Comparison of ENCODE assay signal across 8 mouse cellular contexts in genomic region chr12:3891779-3892239, GRCm38 (mm10).
DNase-seq lines count a peak whose midpoint lies in the region; ATAC-seq and TF ChIP-seq lines count a peak whose summit lies in the region.

No protein-coding gene starts in this region.

- peaks cover 67% of the 10 kb centered on the region for H3K79me2 ChIP-seq in macrophage (ENCODE audit: inconsistent target)

- no peak; the same call in 1 of the 2 replicates for TF ChIP-seq POLR2A in thymus, adult 2 months (IDR thresholded peaks at IDR 0.05; ENCODE audit: control insufficient read depth, extremely low read depth, insufficient read depth, low read length, poor library complexity)

- H3K36me3 ChIP-seq in heart, embryonic 14.5 days (ENCODE audit: control insufficient read depth, insufficient read depth, low read length) = peaks cover 31% of the 10 kb centered on the region
- peaks cover 19% of the 10 kb centered on the region; the same call in 1 of the 2 replicates for H3K36me3 ChIP-seq in macrophage (ENCODE audit: inconsistent target)
- H3K36me3 ChIP-seq in thymus, adult 2 months (ENCODE audit: control insufficient read depth, insufficient read depth, low read length) = peaks cover 12% of the 10 kb centered on the region

- H3K4me2 ChIP-seq in heart, embryonic 14.5 days (ENCODE audit: low read length) = peak overlapping the region; percentile 85

- peak overlapping the region; percentile 60 to 85 for H3K27ac ChIP-seq in heart, embryonic 14.5 days (replicated peaks in 1 of 2; ENCODE audit: control insufficient read depth in 1 of 2, insufficient read depth in 1 of 2, low read depth in 2 of 2, low read length in 2 of 2)
- peak overlapping the region; percentile 93 for H3K27ac ChIP-seq in macrophage
- H3K27ac ChIP-seq in thymus, adult 2 months (ENCODE audit: control insufficient read depth, insufficient read depth, low read length) = peak overlapping the region; percentile 78

- H3K4me1 ChIP-seq in heart, embryonic 14.5 days (ENCODE audit: control insufficient read depth in 2 of 2, insufficient read depth in 2 of 2, low read length in 2 of 2) = peaks cover 49 to 71% of the 10 kb centered on the region in 2 experiments
- peaks cover 27% of the 10 kb centered on the region for H3K4me1 ChIP-seq in thymus, adult 2 months (replicated peaks; ENCODE audit: control insufficient read depth, insufficient read depth, low read length)

- no peak for TF ChIP-seq CTCF in thymus, adult 2 months (IDR thresholded peaks at IDR 0.05; ENCODE audit: borderline replicate concordance, control insufficient read depth, extremely low read depth, insufficient read depth, low read length, poor library complexity)

- peak overlapping the region; percentile 43 to 49 for H3K4me3 ChIP-seq in heart, embryonic 14.5 days (ENCODE audit: control insufficient read depth in 1 of 2, insufficient read depth in 1 of 2, low read depth in 1 of 2, low read length in 2 of 2)
- H3K4me3 ChIP-seq in macrophage (ENCODE audit: inconsistent target) = no peak overlapping the region
- peak overlapping the region; percentile 58 for H3K4me3 ChIP-seq in thymus, adult 2 months (ENCODE audit: control insufficient read depth, insufficient read depth, low read length)

- no peak for DNase-seq in heart, adult 9 months (ENCODE audit: low spot score in 2 of 2)
- DNase-seq in ZHBTc4 (ENCODE audit: low read depth, low spot score) = peak; percentile 65
- DNase-seq in forelimb bud, embryonic 11.5 days (ENCODE audit: low read depth, low spot score) = peak; percentile 51
- peak; percentile 50 for DNase-seq in thymus, adult 2 months
- DNase-seq in frontal cortex, postnatal 14 days (ENCODE audit: low spot score in 2 of 2) = no peak
- no peak for DNase-seq in left cerebral cortex, postnatal 4 days

- 1% methylated on average over 17 of the region's 18 CpGs for WGBS in heart, embryonic 14.5 days
- 13% methylated on average over 17 of the region's 18 CpGs for WGBS in macrophage (ENCODE audit: missing documents)
- 2% methylated on average over 17 of the region's 18 CpGs for WGBS in thymus, adult 2 months

- ATAC-seq in heart, embryonic 14.5 days (ENCODE audit: insufficient number of reproducible peaks, insufficient read depth, low FRiP score, low read depth) = peak; percentile 14

- no peaks in the 10 kb centered on the region for H3K9me3 ChIP-seq in heart, embryonic 14.5 days (ENCODE audit: control insufficient read depth, low read length)

- H3K27me3 ChIP-seq in heart, embryonic 14.5 days (ENCODE audit: control insufficient read depth, insufficient read depth, low read length) = no peaks in the 10 kb centered on the region
- no peaks in the 10 kb centered on the region for H3K27me3 ChIP-seq in thymus, adult 2 months (ENCODE audit: control insufficient read depth, insufficient read depth, low read length)

- intact Hi-C loops in left cerebral cortex, postnatal 4 days (cut with DNase I) = no loop called here

- peak overlapping the region; percentile 81 for H3K9ac ChIP-seq in heart, embryonic 14.5 days (ENCODE audit: low read length)

Comparison
In these comparisons a context has a peak if more than half of its experiments do, and no peak if none do; other contexts are left out.
1. DNase-seq: peak in ZHBTc4 (single experiment), forelimb bud, embryonic 11.5 days (single experiment) and thymus, adult 2 months (single experiment); none in heart, adult 9 months (0 of 2), frontal cortex, postnatal 14 days (0 of 2) and left cerebral cortex, postnatal 4 days (single experiment).
2. Peak in every context shown above with its lines, with median percentiles within 50 percentile points of each other: H3K27ac ChIP-seq.